In the genomic region with DNA sequence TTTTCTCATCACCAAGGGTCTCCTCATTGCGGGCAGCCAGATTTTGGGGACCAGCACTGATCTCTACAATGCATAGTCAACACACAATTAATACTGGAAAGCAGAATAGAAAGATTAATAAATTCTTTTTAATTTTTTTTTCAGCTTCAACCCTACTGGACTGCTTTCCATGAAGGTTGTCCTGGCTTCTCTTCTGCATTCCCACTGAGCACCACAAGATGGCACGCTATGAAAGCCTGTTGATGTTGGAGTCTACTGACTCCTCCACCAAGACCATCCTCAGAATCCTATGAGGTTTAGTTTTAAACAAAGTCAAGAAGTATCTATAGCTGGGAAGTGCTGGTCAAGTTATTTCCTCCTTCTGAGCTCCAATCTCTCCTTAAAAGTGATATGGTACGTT, we compare ENCODE assay signal across 8 mouse cellular contexts. TPM values are rescaled to one million over a fixed set of nuclear protein-coding genes. Genes with fewer than 3 reads are reported as not detected.
DNase-seq lines count a peak whose midpoint lies in the region; ATAC-seq and TF ChIP-seq lines count a peak whose summit lies in the region.
"Not testable (repeated sequence)": the region's sequence is repeated elsewhere in the genome, so short reads cannot be mapped to it uniquely, and the experiment has no call there.

No protein-coding gene starts in this region.

- TF ChIP-seq CTCF in liver, postnatal 0 days (IDR thresholded peaks at IDR 0.05; ENCODE audit: low read depth): peak; percentile 56
- peak; percentile 60 for TF ChIP-seq CTCF in stomach, postnatal 0 days (IDR thresholded peaks at IDR 0.05; ENCODE audit: low read depth)

- not testable (repeated sequence) for H3K27ac ChIP-seq in forebrain, embryonic 14.5 days (ENCODE audit: low read depth, low read length); liver, postnatal 0 days (ENCODE audit: low read depth); stomach, postnatal 0 days (replicated peaks)

- not testable (repeated sequence) for H3K4me3 ChIP-seq in forebrain, embryonic 14.5 days (ENCODE audit: low read depth, low read length); liver, postnatal 0 days (ENCODE audit: low read depth, low read length); stomach, postnatal 0 days (ENCODE audit: low read depth, low read length)

- peak; percentile 65 to 76 for DNase-seq in CD8-positive naive resting alpha-beta T cell, adult 2 months (ENCODE audit: low read depth in 2 of 2, low spot score in 2 of 2)
- peak; percentile 77 to 79 for DNase-seq in adrenal gland, postnatal 36 days
- peak; percentile 8 for DNase-seq in forebrain, embryonic 14.5 days (ENCODE audit: low spot score)
- DNase-seq in heart, postnatal 25 days (ENCODE audit: low spot score): peak; percentile 5
- peak; percentile 41 to 89 for DNase-seq in layer of hippocampus, adult 18-20 months (ENCODE audit: low spot score in 2 of 2)
- peak; percentile 38 for DNase-seq in liver, postnatal 0 days
- DNase-seq in stomach, postnatal 0 days (ENCODE audit: low spot score): peak; percentile 30

- 33% methylated on average over 2 of the region's 3 CpGs for WGBS in forebrain, embryonic 14.5 days
- WGBS in liver, postnatal 0 days (ENCODE audit: insufficient replicate concordance): 19% methylated on average over 2 of the region's 3 CpGs
- WGBS in stomach, postnatal 0 days: 29% methylated on average over 2 of the region's 3 CpGs

- H3K4me2 ChIP-seq in forebrain, embryonic 14.5 days (ENCODE audit: low read length); liver, postnatal 0 days (ENCODE audit: low read depth, low read length); stomach, postnatal 0 days (replicated peaks; ENCODE audit: low read depth): not testable (repeated sequence)

- not testable (repeated sequence) for H3K9ac ChIP-seq in forebrain, embryonic 14.5 days (ENCODE audit: low read length); liver, postnatal 0 days (replicated peaks); stomach, postnatal 0 days (ENCODE audit: low read length)

- intact Hi-C loops in heart, postnatal 25 days (cut with DNase I): not testable (repeated sequence)

- not testable (repeated sequence) for H3K27me3 ChIP-seq in forebrain, embryonic 14.5 days (replicated peaks; ENCODE audit: control insufficient read depth, insufficient read depth, low read length); liver, postnatal 0 days (ENCODE audit: insufficient read depth, low read length); stomach, postnatal 0 days (ENCODE audit: control insufficient read depth, insufficient read depth, low read length)

- not testable (repeated sequence) for ATAC-seq in forebrain, embryonic 14.5 days; liver, postnatal 0 days; stomach, postnatal 0 days (ENCODE audit: low FRiP score, low TSS enrichment)
- peak; percentile 90 for ATAC-seq in neutrophil, adult 5-6 weeks (ENCODE audit: extremely low read depth, insufficient number of reproducible peaks, low FRiP score, poor library complexity, severe bottlenecking)

- H3K4me1 ChIP-seq in forebrain, embryonic 14.5 days (ENCODE audit: control insufficient read depth, insufficient read depth, low read length); liver, postnatal 0 days (ENCODE audit: insufficient read depth); stomach, postnatal 0 days (replicated peaks; ENCODE audit: control insufficient read depth, insufficient read depth): not testable (repeated sequence)

- H3K36me3 ChIP-seq in forebrain, embryonic 14.5 days (ENCODE audit: control insufficient read depth, insufficient read depth, low read length); liver, postnatal 0 days (replicated peaks; ENCODE audit: insufficient read depth, low read length); stomach, postnatal 0 days (ENCODE audit: control insufficient read depth, insufficient read depth, low read length): not testable (repeated sequence)

- not testable (repeated sequence) for TF ChIP-seq EP300 in liver, postnatal 0 days (IDR thresholded peaks at IDR 0.05; ENCODE audit: low read depth); stomach, postnatal 0 days (optimal IDR thresholded peaks at IDR 0.05)

- not testable (repeated sequence) for H3K9me3 ChIP-seq in forebrain, embryonic 14.5 days (replicated peaks; ENCODE audit: control insufficient read depth, low read length); liver, postnatal 0 days (ENCODE audit: low read length); stomach, postnatal 0 days (ENCODE audit: control insufficient read depth, low read length)

RNA-seq across cellular contexts. Expression of a gene that starts 20.2 kb away (rescaled TPM):
- 1 to 10 TPM; 2.5 to 3.6 TPM for total RNA-seq in adrenal gland, postnatal 36 days (2021)
- polyA plus RNA-seq in forebrain, embryonic 14.5 days (2014; fragmentation: Nextera tagmentation; extraction: Ambion mirVana): 1.3 and 1.4 TPM in 2 replicates
- total RNA-seq in heart, postnatal 25 days (2021): under 1 TPM in 1 of 2 experiments, not detected in 1; 0.53 TPM
- 1 to 10 TPM in 1 of 2 experiments, not detected in 1; 1.1 TPM for total RNA-seq in layer of hippocampus, adult 18-20 months (2021)
- 5.2 and 7.3 TPM in 2 replicates for polyA plus RNA-seq in liver, postnatal 0 days (2015; fragmentation: Nextera tagmentation; extraction: Ambion mirVana)
- 42.9 and 65.7 TPM in 2 replicates for total RNA-seq in neutrophil, adult 5-6 weeks (2017)
- 2.0 and 2.3 TPM in 2 replicates for polyA plus RNA-seq in stomach, postnatal 0 days (2015; fragmentation: Nextera tagmentation; extraction: Ambion mirVana)

RNA-seq across cellular contexts. Expression of a gene that starts 20.3 kb away (rescaled TPM):
- total RNA-seq in adrenal gland, postnatal 36 days (2021): not detected
- polyA plus RNA-seq in forebrain, embryonic 14.5 days (2014; fragmentation: Nextera tagmentation; extraction: Ambion mirVana): 0.38 TPM in 1 of 2 replicates, not detected in the other
- total RNA-seq in heart, postnatal 25 days (2021): not detected
- total RNA-seq in layer of hippocampus, adult 18-20 months (2021): not detected
- 0.46 and 0.51 TPM in 2 replicates for polyA plus RNA-seq in liver, postnatal 0 days (2015; fragmentation: Nextera tagmentation; extraction: Ambion mirVana)
- total RNA-seq in neutrophil, adult 5-6 weeks (2017): 0.98 TPM in 1 of 2 replicates, not detected in the other
- 0.50 TPM in 1 of 2 replicates, not detected in the other for polyA plus RNA-seq in stomach, postnatal 0 days (2015; fragmentation: Nextera tagmentation; extraction: Ambion mirVana)

RNA-seq across cellular contexts. Expression of a gene that starts 31.6 kb away (rescaled TPM):
- total RNA-seq in adrenal gland, postnatal 36 days (2021): 10 to 100 TPM; 27.0 to 43.7 TPM
- 8.5 and 14.1 TPM in 2 replicates for polyA plus RNA-seq in forebrain, embryonic 14.5 days (2014; fragmentation: Nextera tagmentation; extraction: Ambion mirVana)
- 10 to 100 TPM; 13.2 to 16.1 TPM for total RNA-seq in heart, postnatal 25 days (2021)
- 10 to 100 TPM; 32.4 to 41.5 TPM for total RNA-seq in layer of hippocampus, adult 18-20 months (2021)
- polyA plus RNA-seq in liver, postnatal 0 days (2015; fragmentation: Nextera tagmentation; extraction: Ambion mirVana): 39.6 and 43.6 TPM in 2 replicates
- 61.8 and 80.5 TPM in 2 replicates for total RNA-seq in neutrophil, adult 5-6 weeks (2017)
- polyA plus RNA-seq in stomach, postnatal 0 days (2015; fragmentation: Nextera tagmentation; extraction: Ambion mirVana): 32.1 and 32.2 TPM in 2 replicates

Comparison
In these comparisons a context has a peak if more than half of its experiments do, and no peak if none do; other contexts are left out.
1. DNase-seq: peak in every context shown above with its lines; median percentile 78 in adrenal gland, postnatal 36 days; 70 in CD8-positive naive resting alpha-beta T cell, adult 2 months; 65 in layer of hippocampus, adult 18-20 months; 38 in liver, postnatal 0 days; 30 in stomach, postnatal 0 days; 8 in forebrain, embryonic 14.5 days; 5 in heart, postnatal 25 days.